Mouse (Mus musculus) thymus, adult 2 months (tissue): Measurements from ENCODE around the gene Gria4. TPM values are rescaled to one million over a fixed set of nuclear protein-coding genes. Genes with fewer than 3 reads are reported as not detected.

Experiments used
- DNase-seq: peaks from one replicate; pipeline ENCODE4 v3.0.0; 2021
- H3K27ac ChIP-seq: fragments of 200-500 bp; 2 replicates; pipeline ENCODE4 v1.5.1; 2012; ENCODE audit warnings: low read length, control low read depth; ENCODE audit not compliant: control insufficient read depth, insufficient read depth
- H3K27me3 ChIP-seq: fragments of 200-500 bp; 2 replicates; pipeline ENCODE4 v1.6.1; 2012; ENCODE audit warnings: mild to moderate bottlenecking, low read length, moderate library complexity, mixed read lengths; ENCODE audit not compliant: control insufficient read depth, insufficient read depth
- H3K36me3 ChIP-seq: fragments of 200-500 bp; 2 replicates; pipeline ENCODE4 v1.6.1; 2012; ENCODE audit warnings: mild to moderate bottlenecking, low read length, moderate library complexity; ENCODE audit not compliant: control insufficient read depth, insufficient read depth
- H3K4me1 ChIP-seq: fragments of 200-500 bp; replicated peaks from 2 replicates; pipeline ENCODE4 v1.6.1; 2012; ENCODE audit warnings: low read length; ENCODE audit not compliant: control insufficient read depth, insufficient read depth
- H3K4me3 ChIP-seq: fragments of 200-500 bp; 2 replicates; pipeline ENCODE4 v1.5.1; 2012; ENCODE audit warnings: mild to moderate bottlenecking, low read length, control low read depth, moderate library complexity; ENCODE audit not compliant: control insufficient read depth, insufficient read depth
- CTCF ChIP-seq: fragments of 200-500 bp; IDR thresholded peaks from 2 replicates; pipeline ENCODE4 v1.5.1; 2012; ENCODE audit warnings: mild to moderate bottlenecking, control low read depth, low read length, moderate library complexity, borderline replicate concordance; ENCODE audit not compliant: control insufficient read depth, poor library complexity, insufficient read depth; ENCODE audit errors: extremely low read depth
- POLR2A ChIP-seq: fragments of 200-500 bp; IDR thresholded peaks from 2 replicates; pipeline ENCODE4 v1.6.1; 2012; ENCODE audit warnings: mild to moderate bottlenecking, low read length, control low read depth, moderate library complexity; ENCODE audit not compliant: control insufficient read depth, poor library complexity, insufficient read depth; ENCODE audit errors: extremely low read depth
- WGBS: fragments of 180-500 bp; shearing (Covaris S2); methylation state at CpG from one replicate; pipeline ENCODE4 v1.1.7; 2018; 5-methylcytosine and 5-hydroxymethylcytosine counted together
- polyA plus RNA-seq: library from polyadenylated mRNA; depleted of rRNA; stranded (reverse); fragments of >200 nt; gene quantifications from 2 replicates; pipeline ENCODE4 v1.2.3, GENCODE M21; 2012

The Gria4 gene
- polyA plus RNA-seq, 1 experiment, result not detected

- no peak for DNase-seq
- no peak overlapping the region for H3K27ac ChIP-seq
- H3K4me3 ChIP-seq, result no peak overlapping the region
- no peak for TF ChIP-seq CTCF
- no peaks in the 10 kb centered on the region for H3K4me1 ChIP-seq
- no peaks in the 10 kb centered on the region for H3K36me3 ChIP-seq
- no peaks in the 10 kb centered on the region for H3K27me3 ChIP-seq
Measured at GRCm38 (mm10) chr9:4604236-4604635, 191.8 kb downstream of the Gria4 start.

- Histone ChIP-seq H3K36me3 (no peaks in the 10 kb centered on the region), H3K4me3 (no peak overlapping the region), H3K27me3 (no peaks in the 10 kb centered on the region), H3K27ac (no peak overlapping the region), H3K4me1 (no peaks in the 10 kb centered on the region)
- 95% methylated on average over 2 of the region's 2 CpGs for WGBS
- DNase-seq, result no peak
- TF ChIP-seq CTCF (no peak), POLR2A (no peak)
Measured at GRCm38 (mm10) chr9:4601788-4602187, 194.2 kb downstream of the Gria4 start.

GRCm38 (mm10) chr9:4573596-4573995, 222.4 kb downstream of the Gria4 start:
- Histone ChIP-seq H3K36me3 (no peaks in the 10 kb centered on the region), H3K27me3 (no peaks in the 10 kb centered on the region), H3K27ac (no peak overlapping the region), H3K4me3 (no peak overlapping the region), H3K4me1 (no peaks in the 10 kb centered on the region)
- TF ChIP-seq CTCF, result no peak
- TF ChIP-seq POLR2A, result no peak
- 87% methylated on average over 5 of the region's 5 CpGs for WGBS
- no peak for DNase-seq

- H3K36me3 ChIP-seq, result no peaks in the 10 kb centered on the region
- H3K4me3 ChIP-seq, result no peak overlapping the region
- H3K27ac ChIP-seq, result no peak overlapping the region
- no peaks in the 10 kb centered on the region for H3K4me1 ChIP-seq
- TF ChIP-seq POLR2A, result no peak
- TF ChIP-seq CTCF, result no peak
- no peak for DNase-seq
- WGBS, result 67% methylated on average over 4 of the region's 4 CpGs
- H3K27me3 ChIP-seq, result no peaks in the 10 kb centered on the region
Measured at GRCm38 (mm10) chr9:4555415-4555959, 240.5 kb downstream of the Gria4 start.

GRCm38 (mm10) chr9:4539218-4539617, 256.8 kb downstream of the Gria4 start:
- 90% methylated on average over 1 of the region's 1 CpGs for whole genome bisulfite sequencing
- H3K27ac ChIP-seq, result no peak overlapping the region
- no peaks in the 10 kb centered on the region for H3K36me3 ChIP-seq
- TF ChIP-seq CTCF (no peak), POLR2A (no peak)
- H3K4me1 ChIP-seq, result no peaks in the 10 kb centered on the region
- no peak overlapping the region for H3K4me3 ChIP-seq
- no peak for DNase-seq
- H3K27me3 ChIP-seq, result no peaks in the 10 kb centered on the region

- no peak overlapping the region for H3K4me3 ChIP-seq
- WGBS, result 89% methylated on average over 6 of the region's 6 CpGs
- H3K36me3 ChIP-seq, result no peaks in the 10 kb centered on the region
- no peaks in the 10 kb centered on the region for H3K4me1 ChIP-seq
- TF ChIP-seq CTCF (no peak), POLR2A (no peak)
- no peak for DNase-seq
- no peak overlapping the region for H3K27ac ChIP-seq
- H3K27me3 ChIP-seq, result no peaks in the 10 kb centered on the region
Measured at GRCm38 (mm10) chr9:4536514-4537150, 259.4 kb downstream of the Gria4 start.

GRCm38 (mm10) chr9:4514563-4514885, 281.5 kb downstream of the Gria4 start:
- no peaks in the 10 kb centered on the region for H3K36me3 ChIP-seq
- 97% methylated on average over 1 of the region's 1 CpGs for WGBS
- DNase-seq, result no peak
- no peak overlapping the region for H3K27ac ChIP-seq
- TF ChIP-seq CTCF, result no peak
- TF ChIP-seq POLR2A, result no peak
- no peak overlapping the region for H3K4me3 ChIP-seq
- H3K27me3 ChIP-seq, result no peaks in the 10 kb centered on the region
- H3K4me1 ChIP-seq, result no peaks in the 10 kb centered on the region
